Comparison of ENCODE assay signal across 26 mouse cellular contexts in genomic region chr11:83746152-83746551, GRCm38 (mm10). TPM values are rescaled to one million over a fixed set of nuclear protein-coding genes. Genes with fewer than 3 reads are reported as not detected.
DNase-seq lines count a peak whose midpoint lies in the region; ATAC-seq and TF ChIP-seq lines count a peak whose summit lies in the region.
"Had no signal": no experiment of that assay in that cellular context is flagged by ENCODE, and none has a peak within 500 bp of the region (broad histone marks: within the 10 kb centered on the region; RNA-seq: fewer than 3 reads in every experiment).

No protein-coding gene starts in this region.

- in situ Hi-C loops in CH12.LX (cut with MboI; ENCODE audit: low pct_ligation_motif_present, low pct_unique_long_range_greater_than_20kb, low sequenced_read_pairs): loop anchor here (10.0 kb wide), 1 partner anchor 181 kb away; no protein-coding TSS in a partner anchor

- no peak; the same call in 1 of the 2 replicates for TF ChIP-seq RAD21 in CH12.LX (IDR thresholded peaks at IDR 0.05; ENCODE audit: low read depth, low read length)

- no peaks in the 10 kb centered on the region for H3K36me3 ChIP-seq in liver, postnatal 0 days (replicated peaks; ENCODE audit: insufficient read depth, low read length)
- H3K36me3 ChIP-seq in liver, embryonic 11.5 days (ENCODE audit: control insufficient read depth, insufficient read depth, low read length): no peaks in the 10 kb centered on the region
- no peaks in the 10 kb centered on the region for H3K36me3 ChIP-seq in CH12.LX (replicated peaks in 1 of 2; ENCODE audit: control insufficient read depth in 1 of 2, insufficient read depth in 1 of 2, low read length in 1 of 2)
- no peaks in the 10 kb centered on the region for H3K36me3 ChIP-seq in forebrain, embryonic 16.5 days (ENCODE audit: control insufficient read depth, insufficient read depth)
- no peaks in the 10 kb centered on the region for H3K36me3 ChIP-seq in kidney, adult 2 months (ENCODE audit: control insufficient read depth, insufficient read depth, low read length)
- H3K36me3 ChIP-seq: embryonic facial prominence, embryonic 10.5 days; heart, embryonic 15.5 days; kidney, embryonic 15.5 days; limb, embryonic 15.5 days; midbrain, embryonic 15.5 days had no signal

- dilution Hi-C loops in CH12.LX (cut with MboI; ENCODE audit: extremely low pct_ligation_motif_present, extremely low pct_unique_long_range_greater_than_20kb, low sequenced_read_pairs): no loop called here

- H3K9ac ChIP-seq in liver, postnatal 0 days (replicated peaks): no peak overlapping the region
- H3K9ac ChIP-seq in liver, embryonic 11.5 days (ENCODE audit: low read depth, low read length): no peak overlapping the region
- H3K9ac ChIP-seq in CH12.LX (ENCODE audit: insufficient read depth, low read depth): no peak overlapping the region
- no peak overlapping the region for H3K9ac ChIP-seq in forebrain, embryonic 16.5 days (replicated peaks; ENCODE audit: low read depth, low read length)
- H3K9ac ChIP-seq: heart, embryonic 15.5 days; kidney, embryonic 15.5 days; limb, embryonic 15.5 days; lung, embryonic 14.5 days; midbrain, embryonic 15.5 days had no signal

- no peaks in the 10 kb centered on the region for H3K9me3 ChIP-seq in liver, postnatal 0 days (ENCODE audit: low read length)
- no peaks in the 10 kb centered on the region for H3K9me3 ChIP-seq in liver, embryonic 11.5 days (ENCODE audit: control insufficient read depth, low read length)
- no peaks in the 10 kb centered on the region for H3K9me3 ChIP-seq in CH12.LX (replicated peaks; ENCODE audit: low read length)
- H3K9me3 ChIP-seq in forebrain, embryonic 16.5 days (ENCODE audit: control insufficient read depth, low read length): no peaks in the 10 kb centered on the region
- H3K9me3 ChIP-seq: embryonic facial prominence, embryonic 10.5 days; heart, embryonic 15.5 days; kidney, embryonic 15.5 days; limb, embryonic 15.5 days; midbrain, embryonic 15.5 days had no signal

- no peak overlapping the region for H3K4me3 ChIP-seq in liver, postnatal 0 days (ENCODE audit: low read depth, low read length)
- no peak overlapping the region for H3K4me3 ChIP-seq in liver, embryonic 11.5 days (ENCODE audit: low read depth, low read length)
- H3K4me3 ChIP-seq in CH12.LX (replicated peaks in 1 of 3; ENCODE audit: low read depth in 2 of 3, low read length in 2 of 3, poor library complexity in 1 of 3): no peak overlapping the region
- H3K4me3 ChIP-seq in forebrain, embryonic 16.5 days (replicated peaks; ENCODE audit: low read length): no peak overlapping the region
- no peak overlapping the region for H3K4me3 ChIP-seq in kidney, adult 2 months (ENCODE audit: insufficient read depth, low read depth, low read length)
- H3K4me3 ChIP-seq: embryonic facial prominence, embryonic 10.5 days; heart, embryonic 15.5 days; kidney, embryonic 15.5 days; limb, embryonic 15.5 days; midbrain, embryonic 15.5 days had no signal

- no peaks in the 10 kb centered on the region for H3K27me3 ChIP-seq in liver, postnatal 0 days (ENCODE audit: insufficient read depth, low read length)
- peaks cover 7% of the 10 kb centered on the region for H3K27me3 ChIP-seq in liver, embryonic 11.5 days (replicated peaks; ENCODE audit: control insufficient read depth, insufficient read depth, low read length)
- H3K27me3 ChIP-seq in CH12.LX (replicated peaks): peaks cover 15% of the 10 kb centered on the region
- peaks cover 11% of the 10 kb centered on the region for H3K27me3 ChIP-seq in forebrain, embryonic 16.5 days (replicated peaks; ENCODE audit: control insufficient read depth, insufficient read depth, low read length)
- H3K27me3 ChIP-seq in kidney, adult 2 months (replicated peaks; ENCODE audit: control insufficient read depth, insufficient read depth, low read length): no peaks in the 10 kb centered on the region

- no peak for TF ChIP-seq POLR2A in CH12.LX (IDR thresholded peaks at IDR 0.05; ENCODE audit: low read depth, low read length)
- TF ChIP-seq POLR2A in kidney, adult 2 months (IDR thresholded peaks at IDR 0.05; ENCODE audit: low read depth, low read length): no peak

- TF ChIP-seq CTCF in liver, postnatal 0 days (IDR thresholded peaks at IDR 0.05; ENCODE audit: low read depth): no peak
- TF ChIP-seq CTCF in CH12.LX (conservative IDR thresholded peaks at IDR 0.05 in 1 of 2, IDR thresholded peaks at IDR 0.05 in 1 of 2; ENCODE audit: low read depth in 2 of 2, low read length in 2 of 2): no peak
- TF ChIP-seq CTCF in kidney, adult 2 months (conservative IDR thresholded peaks at IDR 0.05; ENCODE audit: insufficient read depth, insufficient read length, low read depth, low read length): no peak

- H3K4me1 ChIP-seq in liver, postnatal 0 days (ENCODE audit: insufficient read depth): peaks cover 30% of the 10 kb centered on the region
- no peaks in the 10 kb centered on the region for H3K4me1 ChIP-seq in liver, embryonic 11.5 days (replicated peaks; ENCODE audit: control insufficient read depth, insufficient read depth, low read length)
- peaks cover 30 to 62% of the 10 kb centered on the region in 2 experiments for H3K4me1 ChIP-seq in CH12.LX (ENCODE audit: control insufficient read depth in 1 of 2, insufficient read depth in 2 of 2)
- no peaks in the 10 kb centered on the region for H3K4me1 ChIP-seq in forebrain, embryonic 16.5 days (replicated peaks; ENCODE audit: control insufficient read depth, insufficient read depth, low read length)
- no peaks in the 10 kb centered on the region for H3K4me1 ChIP-seq in kidney, adult 2 months (ENCODE audit: control insufficient read depth, insufficient read depth, low read length)
- H3K4me1 ChIP-seq: embryonic facial prominence, embryonic 10.5 days; heart, embryonic 15.5 days; limb, embryonic 15.5 days; midbrain, embryonic 15.5 days had no signal

- WGBS in liver, postnatal 0 days (ENCODE audit: insufficient replicate concordance): 44% methylated on average over 4 of the region's 4 CpGs
- 61% methylated on average over 4 of the region's 4 CpGs for whole genome bisulfite sequencing in liver, embryonic 11.5 days
- 78% methylated on average over 4 of the region's 4 CpGs for WGBS in forebrain, embryonic 16.5 days
- 57% methylated on average over 4 of the region's 4 CpGs for WGBS in kidney, adult 2 months

- H3K4me2 ChIP-seq in liver, postnatal 0 days (ENCODE audit: low read depth, low read length): peak overlapping the region; percentile 47; the same call in 1 of the 2 replicates
- no peak overlapping the region for H3K4me2 ChIP-seq in liver, embryonic 11.5 days
- H3K4me2 ChIP-seq in CH12.LX (ENCODE audit: insufficient read depth, low read depth, poor library complexity, severe bottlenecking): 0 out of 2 replicates have a peak overlapping the region, but pooled peaks have one; percentile 0
- H3K4me2 ChIP-seq in forebrain, embryonic 16.5 days (ENCODE audit: low read length): no peak overlapping the region
- H3K4me2 ChIP-seq: heart, embryonic 15.5 days; kidney, embryonic 15.5 days; limb, embryonic 15.5 days; lung, embryonic 14.5 days; midbrain, embryonic 15.5 days had no signal

- TF ChIP-seq EP300 in liver, postnatal 0 days (IDR thresholded peaks at IDR 0.05; ENCODE audit: low read depth): no peak
- peak; percentile 94 for TF ChIP-seq EP300 in CH12.LX (IDR thresholded peaks at IDR 0.05; ENCODE audit: low read length)

- H3K79me2 ChIP-seq in CH12.LX (replicated peaks; ENCODE audit: control insufficient read depth, extremely low read depth, insufficient read depth, poor library complexity, severe bottlenecking): no peaks in the 10 kb centered on the region

- peak; percentile 33 for DNase-seq in liver, postnatal 0 days
- no peak for DNase-seq in liver, embryonic 11.5 days (ENCODE audit: low spot score)
- DNase-seq in CH12.LX (ENCODE audit: extremely low read depth): peak; percentile 97
- DNase-seq in spleen, postnatal 4 days (ENCODE audit: low spot score in 2 of 2): peak; percentile 49 to 70
- DNase-seq in kidney, adult 2 months: no peak
- DNase-seq: cerebellum, adult 8-10 months; heart, postnatal 4 days; layer of hippocampus, postnatal 36 days; lung, embryonic 14.5 days; retina, postnatal 1 day; thymus, postnatal 25 days had no signal

- ATAC-seq in liver, postnatal 0 days: peak; percentile 13; the same call in 1 of the 2 replicates
- ATAC-seq in liver, embryonic 11.5 days (replicated peaks; ENCODE audit: low FRiP score): no peak
- peak; percentile 90 for ATAC-seq in neutrophil, adult 5-6 weeks (ENCODE audit: extremely low read depth, insufficient number of reproducible peaks, low FRiP score, poor library complexity, severe bottlenecking)
- ATAC-seq in forebrain, embryonic 16.5 days: no peak
- ATAC-seq: hindbrain, embryonic 16.5 days; intestine, embryonic 16.5 days; midbrain, embryonic 15.5 days had no signal

- peak overlapping the region; percentile 85; the same call in 1 of the 2 replicates for H3K27ac ChIP-seq in liver, postnatal 0 days (ENCODE audit: low read depth)
- H3K27ac ChIP-seq in liver, embryonic 11.5 days (ENCODE audit: low read depth, low read length): no peak overlapping the region
- no peak overlapping the region for H3K27ac ChIP-seq in CH12.LX (ENCODE audit: insufficient read depth, low read depth)
- H3K27ac ChIP-seq in forebrain, embryonic 16.5 days (ENCODE audit: low read length): no peak overlapping the region
- H3K27ac ChIP-seq in kidney, adult 2 months (ENCODE audit: insufficient read depth, low read depth, low read length): no peak overlapping the region
- H3K27ac ChIP-seq: embryonic facial prominence, embryonic 10.5 days; heart, embryonic 15.5 days; kidney, embryonic 15.5 days; limb, embryonic 15.5 days; midbrain, embryonic 15.5 days had no signal

RNA-seq across cellular contexts. Expression of gene Wfdc21, which starts 0.6 kb away (rescaled TPM):
- polyA plus RNA-seq in liver, postnatal 0 days (2015; fragmentation: Nextera tagmentation; extraction: Ambion mirVana): 108 and 117 TPM in 2 replicates
- 1.6 and 2.0 TPM in 2 replicates for polyA plus RNA-seq in liver, embryonic 11.5 days (2014; fragmentation: Nextera tagmentation; extraction: Ambion mirVana)
- total RNA-seq in CH12.LX (2012; rRNA removed) (1.6 and 3.3 TPM in 2 replicates), CH12.LX (2014; rRNA removed) (8.3 and 14.7 TPM in 2 replicates)
- polyA plus RNA-seq in CH12.LX (2012; ENCODE audit: insufficient read length, low read depth): 2.6 and 3.4 TPM in 2 replicates
- total RNA-seq in neutrophil, adult 5-6 weeks (2017): 177 and 234 TPM in 2 replicates
- polyA plus RNA-seq in forebrain, embryonic 16.5 days (2015; fragmentation: Nextera tagmentation; extraction: Ambion mirVana): not detected in 2 replicates
- 0.77 and 1.9 TPM in 2 replicates for polyA plus RNA-seq in kidney, adult 2 months (2012; rRNA removed)
- total RNA-seq: heart, adult 18-20 months; heart, postnatal 4 days; layer of hippocampus, postnatal 36 days; left cerebral cortex, postnatal 36 days had no signal
- polyA plus RNA-seq: embryonic facial prominence, embryonic 10.5 days; forebrain, embryonic 11.5 days; hindbrain, embryonic 16.5 days; midbrain, embryonic 15.5 days; small intestine, adult 2 months had no signal

RNA-seq across cellular contexts. Expression of gene Heatr6, which starts 7.3 kb away (rescaled TPM):
- polyA plus RNA-seq in liver, postnatal 0 days (2015; fragmentation: Nextera tagmentation; extraction: Ambion mirVana): 5.6 and 6.0 TPM in 2 replicates
- polyA plus RNA-seq in liver, embryonic 11.5 days (2014; fragmentation: Nextera tagmentation; extraction: Ambion mirVana): 14.5 and 16.8 TPM in 2 replicates
- total RNA-seq in CH12.LX (2012; rRNA removed): 17.6 and 18.3 TPM in 2 replicates
- total RNA-seq in CH12.LX (2014; rRNA removed): 14.9 and 17.4 TPM in 2 replicates
- 21.0 and 24.4 TPM in 2 replicates for polyA plus RNA-seq in CH12.LX (2012; ENCODE audit: insufficient read length, low read depth)
- 39.9 and 41.6 TPM in 2 replicates for total RNA-seq in neutrophil, adult 5-6 weeks (2017)
- 34.5 and 41.0 TPM in 2 replicates for polyA plus RNA-seq in forebrain, embryonic 16.5 days (2015; fragmentation: Nextera tagmentation; extraction: Ambion mirVana)
- 10.9 and 12.0 TPM in 2 replicates for polyA plus RNA-seq in kidney, adult 2 months (2012; rRNA removed)

RNA-seq across cellular contexts. Expression of gene Wfdc18, which starts 37.3 kb away (rescaled TPM):
- polyA plus RNA-seq in liver, postnatal 0 days (2015; fragmentation: Nextera tagmentation; extraction: Ambion mirVana): 0.38 and 0.76 TPM in 2 replicates
- polyA plus RNA-seq in liver, embryonic 11.5 days (2014; fragmentation: Nextera tagmentation; extraction: Ambion mirVana): not detected in 2 replicates
- total RNA-seq in CH12.LX (2012; rRNA removed): not detected in 2 replicates
- not detected in 2 replicates for total RNA-seq in CH12.LX (2014; rRNA removed)
- polyA plus RNA-seq in CH12.LX (2012; ENCODE audit: insufficient read length, low read depth): not detected in 2 replicates
- 1.5 and 2.5 TPM in 2 replicates for total RNA-seq in neutrophil, adult 5-6 weeks (2017)
- polyA plus RNA-seq in forebrain, embryonic 16.5 days (2015; fragmentation: Nextera tagmentation; extraction: Ambion mirVana): not detected in 2 replicates
- polyA plus RNA-seq in kidney, adult 2 months (2012; rRNA removed): not detected in 2 replicates
- total RNA-seq: adrenal gland, adult 18-20 months; gastrocnemius, adult 8-10 months; heart, adult 18-20 months; layer of hippocampus, postnatal 36 days had no signal
- polyA plus RNA-seq: embryonic facial prominence, embryonic 10.5 days; forebrain, embryonic 11.5 days; hindbrain, embryonic 16.5 days; lung, embryonic 14.5 days; midbrain, embryonic 15.5 days; small intestine, adult 2 months had no signal

RNA-seq across cellular contexts. Expression of gene Wfdc17, which starts 42.4 kb away (rescaled TPM):
- polyA plus RNA-seq in liver, postnatal 0 days (2015; fragmentation: Nextera tagmentation; extraction: Ambion mirVana): 42.1 and 42.6 TPM in 2 replicates
- polyA plus RNA-seq in liver, embryonic 11.5 days (2014; fragmentation: Nextera tagmentation; extraction: Ambion mirVana): 7.1 and 7.2 TPM in 2 replicates
- total RNA-seq in CH12.LX (2012; rRNA removed) (not detected in 2 replicates), CH12.LX (2014; rRNA removed) (not detected in 2 replicates)
- polyA plus RNA-seq in CH12.LX (2012; ENCODE audit: insufficient read length, low read depth): not detected in 2 replicates
- 160 TPM in 2 replicates for total RNA-seq in neutrophil, adult 5-6 weeks (2017)
- not detected in 2 replicates for polyA plus RNA-seq in forebrain, embryonic 16.5 days (2015; fragmentation: Nextera tagmentation; extraction: Ambion mirVana)
- 2.6 and 4.4 TPM in 2 replicates for polyA plus RNA-seq in kidney, adult 2 months (2012; rRNA removed)
- total RNA-seq: heart, postnatal 4 days; left cerebral cortex, postnatal 36 days had no signal

Comparison
In these comparisons a context has a peak if more than half of its experiments do, and no peak if none do; other contexts are left out.
1. ATAC-seq: peak in liver, postnatal 0 days (single experiment) and neutrophil, adult 5-6 weeks (single experiment); none in liver, embryonic 11.5 days (single experiment) and forebrain, embryonic 16.5 days (single experiment).
2. DNase-seq: peak in liver, postnatal 0 days (single experiment), CH12.LX (single experiment) and spleen, postnatal 4 days (2 of 2); none in liver, embryonic 11.5 days (single experiment) and kidney, adult 2 months (single experiment).
3. H3K4me2 ChIP-seq: peak in liver, postnatal 0 days (single experiment) and CH12.LX (single experiment); none in liver, embryonic 11.5 days (single experiment) and forebrain, embryonic 16.5 days (single experiment).
4. RNA of gene Wfdc21, which starts 0.6 kb away (polyA plus RNA-seq): 108 to 117 TPM in liver, postnatal 0 days; 2.6 to 3.4 TPM in CH12.LX, 1.6 to 2.0 TPM in liver, embryonic 11.5 days, 0.77 to 1.9 TPM in kidney, adult 2 months and not detected in forebrain, embryonic 16.5 days; every median in the first group is over 10 times any median in the second.